Mouse (Mus musculus) bone marrow, adult 2 months (tissue): ENCODE measurements around the gene Klhl9.

Experiments used
- CTCF ChIP-seq: fragments of 200-500 bp; IDR thresholded peaks from 2 replicates; pipeline ENCODE4 v1.5.1; 2011; ENCODE audit warnings: low read length, control low read depth; ENCODE audit not compliant: control insufficient read depth, insufficient read depth
- POLR2A ChIP-seq: fragments of 200-500 bp; IDR thresholded peaks from 2 replicates; pipeline ENCODE4 v1.6.1; 2011; ENCODE audit warnings: low read depth, mild to moderate bottlenecking, control low read depth, low read length, borderline replicate concordance; ENCODE audit not compliant: control insufficient read depth

DNA sequence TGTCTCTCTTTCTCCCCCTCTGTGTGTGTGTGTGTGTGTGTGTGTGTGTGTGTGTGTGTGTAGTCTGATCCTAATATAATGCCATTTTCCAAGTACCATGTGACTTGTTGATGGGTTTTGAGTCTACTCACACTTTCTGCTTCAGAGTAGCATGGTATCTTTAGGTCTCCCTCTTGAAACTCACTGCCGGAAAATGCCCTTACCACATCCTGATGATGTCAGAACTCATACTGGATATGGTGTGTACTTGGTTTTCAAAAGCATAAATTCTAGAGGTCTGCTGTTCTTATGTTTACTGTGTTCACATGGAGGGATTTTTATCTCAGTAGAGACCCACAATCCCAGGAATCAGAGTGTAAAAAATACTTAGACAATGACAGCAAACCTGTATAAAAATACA lies 29.7 kb downstream of the Klhl9 start:
- TF ChIP-seq POLR2A (no peak), CTCF (no peak)
